Mouse (Mus musculus) retina, embryonic 14.5 days (tissue): ENCODE measurements around the gene Myo3b.
A peak's percentile ranks its signal among the peaks of the same experiment; 100 is the strongest.

Source experiments
- DNase-seq: peaks from one replicate; pipeline ENCODE4 v3.0.0-alpha.2; 2015; ENCODE audit warnings: low spot score

Myo3b gene

GRCm38 (mm10) chr2:70065729-70066300 is 26.9 kb downstream of the Myo3b start:
- peak; percentile 65 for DNase-seq

- DNase-seq = peak; percentile 17
These were observed 27.6 kb downstream of the Myo3b start for GRCm38 (mm10) chr2:70066338-70067022.

- no peak for DNase-seq
These were observed 30.9 kb downstream of the Myo3b start for GRCm38 (mm10) chr2:70069861-70070260.

GRCm38 (mm10) chr2:70083444-70084020 is 44.6 kb downstream of the Myo3b start:
- DNase-seq = no peak

- DNase-seq = no peak
These were observed 52.3 kb downstream of the Myo3b start for GRCm38 (mm10) chr2:70091261-70091660.

GRCm38 (mm10) chr2:70091801-70092522 is 53.0 kb downstream of the Myo3b start:
- DNase-seq = no peak

- no peak for DNase-seq
These were observed 53.7 kb downstream of the Myo3b start for GRCm38 (mm10) chr2:70092665-70093064.

GRCm38 (mm10) chr2:70094446-70094845 is 55.5 kb downstream of the Myo3b start:
- no peak for DNase-seq

- no peak for DNase-seq
These were observed 58.5 kb downstream of the Myo3b start for GRCm38 (mm10) chr2:70097229-70098095.

- DNase-seq = no peak
These were observed 60.5 kb downstream of the Myo3b start for GRCm38 (mm10) chr2:70099459-70099858.

- DNase-seq = no peak
These were observed 66.5 kb downstream of the Myo3b start for GRCm38 (mm10) chr2:70105286-70106030.

- no peak for DNase-seq
These were observed 70.1 kb downstream of the Myo3b start for GRCm38 (mm10) chr2:70109010-70109409.

- peak; percentile 47 for DNase-seq
These were observed 75.2 kb downstream of the Myo3b start for GRCm38 (mm10) chr2:70113798-70114782.

- no peak for DNase-seq
These were observed 79.7 kb downstream of the Myo3b start for GRCm38 (mm10) chr2:70118376-70119264.

- no peak for DNase-seq
These were observed 80.3 kb downstream of the Myo3b start for GRCm38 (mm10) chr2:70119265-70119663.

- DNase-seq = no peak
These were observed 87.4 kb downstream of the Myo3b start for GRCm38 (mm10) chr2:70126330-70126729.

GRCm38 (mm10) chr2:70126783-70127182 is 87.9 kb downstream of the Myo3b start:
- DNase-seq = peak; percentile 95

GRCm38 (mm10) chr2:70127351-70128148 is 88.6 kb downstream of the Myo3b start:
- peak; percentile 38 for DNase-seq
